Mouse (Mus musculus): ENCODE results near the gene Lrrk2.

Gene Lrrk2

DNA sequence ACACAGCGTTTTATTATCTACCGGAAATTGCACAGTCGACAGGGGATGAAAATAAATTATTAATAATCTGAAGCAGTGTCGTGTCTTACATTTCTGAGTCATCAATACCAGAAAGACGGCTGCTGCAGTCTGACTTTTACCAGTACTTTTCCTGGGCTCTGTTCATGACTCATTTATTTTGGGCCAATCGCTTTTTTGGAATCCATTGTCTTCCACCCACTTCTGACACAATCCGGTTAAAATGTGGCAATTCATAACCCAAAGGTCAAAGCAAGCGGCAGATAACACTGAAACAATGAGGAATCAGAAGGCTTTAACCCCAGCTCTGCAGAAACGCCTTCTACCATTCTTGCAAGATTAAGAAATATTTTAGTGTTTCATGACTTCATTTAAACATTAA lies 17.7 kb downstream of the Lrrk2 start:
- DNase-seq: no peak

GRCm38 (mm10) chr15:91693051-91693450 lies 20.1 kb downstream of the Lrrk2 start:
- no peak for DNase-seq

DNA sequence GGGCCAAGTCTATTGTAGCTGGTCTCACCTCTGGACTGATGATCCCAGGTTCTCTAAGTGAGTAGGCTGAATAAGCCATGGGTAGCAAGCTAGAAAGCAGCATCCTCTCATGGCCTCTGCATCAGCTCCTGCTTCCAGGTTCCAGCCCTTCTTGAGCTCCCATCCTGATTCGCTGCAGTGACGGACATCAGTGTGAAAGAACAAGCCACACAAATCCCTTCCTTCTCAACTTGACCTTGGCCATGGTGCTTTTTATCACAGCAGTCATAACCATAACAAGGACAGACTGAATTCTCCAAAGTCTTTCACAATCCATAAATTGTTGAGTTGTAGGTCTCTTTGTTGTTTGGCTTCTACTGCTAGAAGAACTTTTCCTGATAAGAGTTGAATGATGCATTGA lies 20.9 kb downstream of the Lrrk2 start:
- no peak for DNase-seq

GRCm38 (mm10) chr15:91700841-91701240 lies 27.9 kb downstream of the Lrrk2 start:
- no peak for DNase-seq

DNA sequence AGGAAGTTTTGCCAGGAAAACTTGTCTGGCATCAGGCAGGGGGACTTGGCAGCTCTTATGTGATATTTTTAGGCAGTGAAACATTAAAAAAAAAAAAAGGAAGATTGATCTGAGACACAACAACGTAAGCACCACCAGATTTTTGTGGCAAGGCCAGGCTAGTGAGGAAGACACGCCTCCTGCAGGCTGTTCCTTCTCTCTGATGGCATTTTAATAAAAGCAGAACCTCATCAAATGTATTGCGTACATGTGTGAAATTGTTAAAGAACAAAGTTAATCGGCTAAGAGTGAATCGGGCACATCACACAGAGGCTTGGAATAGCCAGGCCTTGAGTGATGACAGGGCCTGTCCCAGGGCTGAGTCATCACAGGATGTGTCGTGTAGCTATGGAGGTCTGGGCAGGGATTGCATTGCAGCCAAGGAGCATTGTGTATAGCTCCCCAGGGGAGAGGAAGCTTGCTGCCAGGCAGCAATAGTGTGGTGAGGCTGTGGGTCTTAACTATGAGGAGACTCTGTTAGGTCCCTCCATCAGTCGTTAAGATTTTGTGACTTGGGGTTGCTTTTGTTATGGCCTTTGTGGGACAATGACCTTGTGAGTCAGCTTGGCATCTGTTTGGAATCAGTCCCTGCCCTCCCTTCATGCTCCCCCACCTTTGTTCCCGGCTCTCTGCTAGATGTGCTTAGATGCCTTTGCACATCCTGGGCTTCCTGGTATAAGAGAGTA lies 30.2 kb downstream of the Lrrk2 start:
- DNase-seq: peak; percentile 56 to 65

DNA sequence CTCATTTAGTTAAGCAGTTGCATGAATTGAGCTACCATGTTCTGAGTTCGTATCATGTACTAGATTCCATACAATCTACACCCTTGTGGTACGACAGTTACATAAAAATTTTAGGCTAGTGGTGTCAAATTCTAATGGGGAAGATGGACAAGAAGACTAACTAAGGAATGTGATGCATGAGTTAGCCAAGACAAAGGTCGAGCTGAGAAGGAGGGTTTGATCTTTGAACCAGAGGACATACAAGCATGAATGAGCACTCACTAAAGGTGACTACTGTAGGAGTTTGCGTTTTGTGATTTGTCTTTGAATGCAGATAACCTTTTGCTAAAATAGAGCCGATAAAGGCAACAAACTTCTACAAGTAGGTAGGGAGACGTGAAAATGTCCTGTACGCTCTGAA lies 31.1 kb downstream of the Lrrk2 start:
- no peak for DNase-seq

DNA sequence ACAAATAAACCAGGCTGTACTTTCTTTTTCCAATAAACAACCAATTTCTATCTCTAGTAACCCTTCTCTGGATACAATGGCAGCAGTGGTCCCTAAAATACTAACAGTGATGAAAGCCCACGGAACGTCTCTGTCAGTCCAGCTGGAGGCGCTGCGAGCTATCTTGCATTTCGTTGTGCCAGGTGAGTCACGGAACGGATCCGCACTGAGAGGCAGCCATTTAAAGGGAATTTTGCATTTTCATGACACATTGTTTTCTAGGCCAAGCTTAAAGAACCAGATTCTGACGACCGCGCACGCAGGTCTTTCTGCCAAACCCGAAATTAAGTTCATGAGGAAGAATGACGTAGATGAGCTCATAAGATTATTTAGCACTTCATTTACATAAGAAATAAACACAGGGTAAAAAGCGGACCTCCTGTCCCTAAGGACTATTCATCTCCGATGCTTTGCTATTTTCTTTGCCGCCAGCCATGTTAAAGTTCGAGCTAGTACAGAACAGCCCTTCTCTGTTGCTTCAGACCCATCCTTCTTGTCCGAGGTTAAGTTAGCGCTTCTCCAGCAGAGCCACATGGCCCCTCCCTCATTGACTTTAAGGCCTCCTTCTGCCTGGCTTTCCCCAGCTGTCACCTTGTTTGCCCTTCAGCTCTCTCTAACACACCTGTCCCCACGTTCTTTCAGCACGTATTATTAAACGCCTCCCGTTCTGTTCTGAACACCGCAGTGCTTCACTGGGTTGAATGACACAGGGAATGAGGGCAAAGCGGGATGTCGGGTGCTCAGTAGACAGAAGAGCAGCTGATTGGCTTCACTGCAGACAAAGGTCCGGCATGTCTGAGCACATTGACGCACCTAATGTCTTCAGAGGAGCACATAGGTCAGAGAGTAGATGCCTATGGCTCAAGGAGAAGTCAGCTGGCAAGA lies 36.5 kb downstream of the Lrrk2 start:
- peak in 1 of 2 experiments; percentile 30 for DNase-seq

- DNase-seq: no peak
Observed at GRCm38 (mm10) chr15:91735216-91735922, 62.4 kb downstream of the Lrrk2 start.

DNA sequence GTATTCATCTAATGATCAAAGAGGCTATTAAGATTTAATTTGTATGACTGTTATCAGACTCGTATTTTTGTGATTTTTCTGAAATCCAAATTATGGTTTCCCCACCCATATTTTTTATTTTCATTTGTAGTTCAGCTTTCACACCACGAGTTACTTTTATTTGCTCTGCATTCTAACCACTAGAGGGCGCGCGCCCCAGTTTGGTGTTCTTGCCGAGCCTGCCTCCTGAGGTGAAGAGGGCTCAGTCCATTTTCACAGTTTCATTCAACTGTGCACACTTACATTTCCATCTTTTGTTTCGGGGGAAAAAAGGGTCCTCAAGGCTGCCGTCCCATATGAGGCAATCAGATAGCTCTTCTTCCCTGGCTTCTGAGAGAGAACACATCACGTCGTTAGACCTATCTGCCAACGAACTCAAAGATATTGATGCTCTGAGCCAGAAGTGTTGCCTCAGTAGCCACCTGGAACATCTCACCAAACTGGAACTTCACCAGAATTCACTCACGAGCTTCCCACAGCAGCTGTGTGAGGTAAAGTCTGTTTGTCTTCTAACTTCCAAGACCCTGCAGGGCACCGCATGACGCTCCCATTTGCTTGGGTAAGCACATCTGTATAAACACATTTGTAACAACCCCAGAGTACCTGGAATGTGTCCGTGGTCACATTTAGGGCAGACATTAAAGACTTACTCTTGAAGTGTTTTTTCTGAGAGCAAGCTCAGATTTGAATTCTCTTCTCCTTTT lies 64.0 kb downstream of the Lrrk2 start:
- DNase-seq: peak; percentile 43 to 49

DNA sequence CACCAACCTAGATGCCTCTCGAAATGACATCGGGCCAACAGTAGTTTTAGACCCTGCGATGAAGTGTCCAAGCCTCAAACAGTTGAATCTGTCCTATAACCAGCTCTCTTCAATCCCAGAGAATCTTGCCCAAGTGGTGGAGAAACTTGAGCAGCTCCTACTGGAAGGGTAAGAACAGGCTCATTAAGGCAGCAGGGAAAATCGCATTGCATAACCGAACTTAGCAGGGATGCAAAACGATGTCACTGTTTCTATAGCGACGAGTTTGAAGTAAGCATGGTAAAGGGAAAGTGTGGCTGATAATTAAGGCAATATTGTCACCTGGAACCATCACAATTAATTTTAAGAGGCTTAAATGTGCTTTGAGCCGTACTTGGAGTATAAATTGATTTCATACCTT lies 65.8 kb downstream of the Lrrk2 start:
- DNase-seq: no peak

- no peak for DNase-seq
Observed at GRCm38 (mm10) chr15:91745501-91745900, 72.5 kb downstream of the Lrrk2 start.

- DNase-seq: peak; percentile 45 to 53
Observed at GRCm38 (mm10) chr15:91752111-91752510, 79.1 kb downstream of the Lrrk2 start.

DNA sequence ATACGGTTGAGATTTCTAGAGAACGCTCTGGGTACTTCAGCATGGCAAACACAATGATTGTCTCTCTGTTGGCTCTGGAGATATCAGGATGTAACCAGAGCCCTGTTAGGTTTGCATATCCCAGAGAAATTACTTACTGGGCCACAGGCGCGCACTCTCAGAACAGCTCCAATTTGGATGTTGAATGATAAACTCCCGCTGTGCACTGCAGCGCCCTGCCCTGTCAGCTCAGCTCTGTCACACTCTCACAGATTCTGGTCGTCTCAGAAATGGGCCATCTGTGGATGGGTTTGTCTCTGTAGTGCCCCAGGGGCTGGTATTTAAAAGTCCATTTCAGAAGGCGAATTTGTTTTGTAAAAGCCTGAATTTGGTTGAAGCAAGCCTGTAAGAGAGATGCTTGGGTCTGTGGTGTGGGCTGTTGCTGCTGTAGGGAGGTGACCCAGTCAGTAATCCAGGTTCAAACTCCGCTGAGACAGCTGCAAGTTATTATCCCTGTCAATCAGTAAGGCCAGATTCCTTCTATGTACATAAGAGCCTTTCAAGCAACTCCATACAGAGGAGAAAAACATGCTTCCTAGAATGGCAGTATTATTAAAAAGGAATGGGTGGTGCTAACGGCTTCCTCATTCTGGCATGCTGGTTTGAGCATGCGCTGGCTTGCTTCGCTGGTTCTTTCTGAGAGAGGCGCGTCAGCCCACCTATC lies 80.6 kb downstream of the Lrrk2 start:
- DNase-seq: no peak

DNA sequence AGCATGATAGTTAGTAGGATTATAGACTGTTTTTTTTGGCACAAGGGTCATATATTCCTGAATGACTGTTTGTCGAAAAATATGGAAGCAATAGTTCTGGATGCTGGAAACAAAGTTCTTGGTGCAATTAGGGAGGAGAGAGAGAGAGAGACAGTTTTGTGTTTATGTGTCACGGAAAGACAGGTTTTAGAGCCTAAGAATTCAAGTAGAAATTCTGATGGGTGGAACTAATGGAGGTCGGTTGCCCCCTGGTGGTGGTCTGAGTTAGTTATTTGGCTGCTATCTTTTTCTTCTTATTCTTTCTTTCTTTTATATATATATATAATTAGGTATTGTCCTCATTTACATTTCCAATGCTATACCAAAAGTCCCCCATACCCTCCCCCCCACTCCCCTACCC lies 81.6 kb downstream of the Lrrk2 start:
- peak; percentile 58 to 76 for DNase-seq

- no peak for DNase-seq
Observed at GRCm38 (mm10) chr15:91755756-91756155, 82.8 kb downstream of the Lrrk2 start.

- no peak for DNase-seq
Observed at GRCm38 (mm10) chr15:91772041-91772440, 99.1 kb downstream of the Lrrk2 start.

GRCm38 (mm10) chr15:91779166-91779565 lies 106.2 kb downstream of the Lrrk2 start:
- DNase-seq: no peak

GRCm38 (mm10) chr15:91781172-91781571 lies 108.2 kb downstream of the Lrrk2 start:
- DNase-seq: peak; percentile 41 to 49

- no peak for DNase-seq
Observed at GRCm38 (mm10) chr15:91788338-91788737, 115.4 kb downstream of the Lrrk2 start.

DNA sequence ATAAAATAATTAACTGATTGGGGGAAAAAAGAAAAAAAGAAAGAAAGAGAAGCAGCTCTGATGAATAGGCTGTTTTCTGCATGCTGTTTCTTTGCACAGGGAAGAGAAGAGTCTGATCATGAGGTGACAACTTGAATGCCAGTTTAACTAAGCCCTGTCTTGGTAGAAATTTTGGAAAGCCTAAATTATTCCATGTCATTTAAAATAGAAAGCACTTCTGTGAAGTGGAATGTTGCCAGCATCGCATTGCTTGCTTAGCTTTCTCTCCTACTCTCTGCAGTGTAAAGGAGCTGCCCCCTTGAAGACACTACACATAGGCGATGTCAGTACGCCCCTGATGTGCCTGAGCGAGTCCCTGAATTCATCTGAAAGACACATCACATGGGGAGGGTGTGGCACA lies 133.5 kb downstream of the Lrrk2 start:
- no peak for DNase-seq

DNA sequence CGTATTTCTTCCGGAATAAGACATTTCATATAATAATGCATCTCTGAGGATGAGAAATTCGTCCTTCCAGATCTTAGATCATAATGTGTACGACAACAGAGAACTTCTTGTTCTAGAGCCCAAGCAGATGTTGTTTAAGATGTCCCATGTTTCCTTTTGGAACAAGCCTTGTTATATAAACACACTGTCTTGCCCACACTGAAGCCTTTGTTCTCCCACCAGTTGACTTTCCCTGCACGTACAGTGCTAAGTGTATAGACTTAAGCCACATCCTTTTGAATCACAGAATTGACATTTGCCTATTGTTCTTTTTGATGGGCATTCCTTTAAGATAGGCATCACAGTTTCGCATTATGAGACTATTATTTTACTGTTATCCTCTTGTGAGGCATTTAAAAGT lies 162.3 kb downstream of the Lrrk2 start:
- DNase-seq: no peak

- no peak for DNase-seq
Observed at GRCm38 (mm10) chr15:91837965-91838364, 165.0 kb downstream of the Lrrk2 start, which contains the start of gene Smgc. TSS of gene Smgc (plus strand) at chr15:91838265.
